Mouse (Mus musculus) kidney, postnatal 10 days (tissue): ENCODE measurements at regions not wholly inside any gene's neighbourhood (a gene's known extent, or its start where the extent isn't known, plus 50 kb on each side); places are given as distances from the start of the nearest gene placed in this dataset.

Source experiments
- DNase-seq: peaks from one replicate; pipeline ENCODE4 v3.0.0; 2021; ENCODE audit warnings: mixed read lengths

DNA sequence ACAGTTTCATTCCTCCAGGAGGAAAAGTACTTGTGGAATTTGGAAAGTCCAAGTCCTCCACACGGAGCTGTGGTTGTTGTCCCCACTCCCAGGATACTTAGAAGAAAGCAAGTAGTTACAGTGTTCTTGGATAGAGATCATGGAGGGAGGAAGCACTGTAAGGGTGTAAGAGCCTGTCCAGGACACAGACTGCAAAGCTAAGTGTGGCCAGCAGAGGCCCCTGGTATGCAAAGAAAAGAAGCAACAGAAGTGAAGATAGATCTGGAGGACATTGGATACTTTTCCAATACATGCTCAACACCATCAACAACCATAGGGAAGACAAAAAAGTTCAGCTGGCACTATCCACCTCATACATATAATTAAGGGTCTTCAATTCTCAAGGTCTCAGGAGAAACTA, 197.4 kb downstream of the Meis1 start:
- peak; percentile 38 for DNase-seq

DNA sequence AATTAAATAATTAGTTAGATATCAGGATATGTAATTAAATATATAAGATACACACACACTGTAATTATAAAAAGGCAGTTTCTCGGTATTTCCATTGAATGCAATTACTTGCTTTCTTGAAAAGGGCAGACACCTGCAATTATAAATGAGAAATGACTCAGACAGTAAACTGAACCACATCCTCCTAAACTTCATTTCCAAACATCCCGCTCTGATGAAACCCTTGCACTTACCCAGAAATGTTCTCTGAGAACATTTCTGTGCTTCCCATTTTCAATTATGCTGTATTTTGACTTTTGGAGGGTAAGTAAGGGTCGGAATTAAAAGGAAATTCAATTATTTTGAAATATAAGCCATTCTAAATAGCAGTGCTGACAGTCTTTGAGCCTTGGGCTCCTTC, 204.7 kb downstream of the Meis1 start:
- DNase-seq: no peak

DNA sequence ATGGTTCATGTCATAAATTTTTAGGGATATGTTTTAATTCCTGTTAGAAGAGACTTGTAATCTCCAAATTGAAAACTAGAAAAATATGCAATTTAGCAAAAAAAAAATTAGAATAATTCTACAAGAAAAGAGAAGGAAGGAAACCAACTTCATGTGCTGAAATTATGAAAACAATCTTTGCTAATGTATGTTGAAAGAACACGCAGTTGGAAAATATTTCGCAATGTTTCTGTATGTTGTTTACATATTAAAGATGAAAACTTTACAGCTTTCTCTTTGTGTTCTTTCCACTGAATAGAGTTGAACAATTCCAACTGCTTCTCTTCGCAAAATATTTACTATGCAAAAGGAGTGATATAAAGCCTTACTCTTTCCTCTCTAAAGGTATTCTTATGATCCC, 251.3 kb downstream of the Meis1 start:
- no peak for DNase-seq

DNA sequence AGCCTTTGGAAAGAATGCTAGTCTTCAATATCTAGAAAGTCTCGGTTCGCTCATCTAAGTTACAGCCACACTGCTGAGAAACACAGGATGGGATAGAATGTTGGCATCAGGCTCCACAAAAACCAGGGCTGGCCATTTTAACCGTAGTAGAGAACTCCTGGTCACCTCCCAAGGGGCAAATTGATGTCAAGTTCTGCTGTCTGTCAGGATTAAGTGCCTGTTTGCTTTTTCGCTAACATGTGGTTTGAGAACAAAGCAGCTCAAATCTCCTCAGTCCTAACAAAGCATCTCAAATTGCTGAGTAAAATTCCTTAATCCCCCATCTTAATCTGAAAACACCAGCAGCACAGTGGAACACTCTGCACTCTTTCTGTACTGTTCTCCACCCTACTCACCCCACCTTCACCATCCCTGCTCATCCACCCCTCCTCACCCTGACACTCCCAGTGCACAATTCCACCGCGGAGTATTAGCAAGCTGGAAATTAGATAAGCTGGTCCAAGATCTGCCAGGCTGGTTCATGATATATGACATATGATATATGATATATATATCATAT, 252.2 kb downstream of the Meis1 start:
- DNase-seq: no peak

DNA sequence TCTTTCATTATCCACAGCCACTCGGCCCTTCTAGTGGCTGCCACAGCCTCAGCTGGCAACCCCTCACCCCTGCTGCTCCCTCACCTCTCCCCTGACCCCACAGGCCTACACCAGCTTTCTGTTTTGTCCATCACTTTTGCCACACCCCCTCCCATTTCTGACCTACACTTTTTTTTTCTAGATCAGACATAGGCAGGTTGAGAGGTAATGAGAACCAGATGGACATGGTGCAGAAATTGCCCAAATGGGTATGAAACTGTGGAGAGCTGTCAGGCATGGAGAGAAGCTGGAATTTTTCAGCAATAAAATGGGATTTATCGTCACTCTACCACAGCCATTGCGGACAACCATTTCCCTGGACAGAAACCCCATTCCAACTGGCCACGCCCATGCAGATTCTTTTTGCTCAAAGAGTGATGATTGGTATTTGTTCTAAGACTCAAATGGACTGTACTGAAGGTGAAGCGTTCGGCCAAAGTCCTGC, 260.2 kb downstream of the Meis1 start:
- DNase-seq: peak; percentile 36

DNA sequence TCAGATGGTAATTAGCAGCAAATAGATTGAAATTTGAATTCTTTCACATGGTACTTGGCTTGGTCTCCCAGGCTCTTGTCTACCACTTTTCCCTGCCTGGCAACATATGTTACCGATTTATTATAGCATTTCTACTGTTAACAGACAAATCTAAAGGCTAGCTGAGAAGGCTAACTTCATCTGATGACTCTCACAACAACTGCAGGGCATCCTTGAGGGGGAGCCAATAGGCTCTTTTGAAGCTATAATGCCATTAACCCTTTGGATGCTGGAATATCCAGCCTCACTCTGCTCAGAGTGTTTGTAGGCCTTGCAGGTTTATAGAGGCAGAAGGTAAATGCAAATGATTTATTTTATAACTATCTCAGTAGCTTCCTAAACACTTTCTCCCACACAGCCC, 262.2 kb downstream of the Meis1 start:
- DNase-seq: no peak

DNA sequence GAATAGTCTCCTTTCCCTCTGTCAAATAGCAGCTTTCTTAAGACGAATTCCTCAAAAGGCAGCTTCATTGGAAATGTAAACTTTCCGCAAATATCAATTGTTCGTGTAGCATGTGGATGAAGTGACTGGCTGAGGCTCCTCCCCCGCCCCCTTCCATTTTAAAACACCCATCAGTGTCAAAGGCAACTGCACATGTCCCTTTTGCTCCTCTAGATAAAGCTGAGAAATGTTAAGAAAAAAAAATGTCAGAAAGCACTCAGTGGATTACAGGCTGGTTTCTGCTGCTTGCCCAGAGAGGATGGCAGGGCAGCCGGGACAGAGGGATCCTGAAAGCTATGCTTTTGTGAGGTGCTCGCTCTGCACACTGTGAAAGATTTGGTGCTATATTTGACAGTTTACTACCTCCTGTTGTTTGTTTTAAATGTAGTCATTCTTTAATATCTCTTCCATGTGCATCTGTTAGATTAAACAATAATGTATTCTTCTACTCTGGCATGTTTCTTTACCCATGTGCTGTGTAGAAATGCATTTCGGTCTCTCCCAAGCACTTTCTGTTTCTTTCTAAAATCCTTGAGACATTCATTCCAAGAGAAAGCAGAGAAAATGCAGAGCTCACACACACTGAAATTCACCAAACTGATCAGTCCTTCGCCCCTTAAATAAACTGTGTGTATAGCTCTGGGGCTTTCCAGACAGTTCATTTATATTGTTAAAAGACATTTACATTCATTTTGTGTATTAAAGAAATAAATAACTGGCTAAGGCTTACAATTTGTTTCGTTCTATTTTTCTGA, 263.9 kb downstream of the Meis1 start:
- DNase-seq: peak; percentile 40

DNA sequence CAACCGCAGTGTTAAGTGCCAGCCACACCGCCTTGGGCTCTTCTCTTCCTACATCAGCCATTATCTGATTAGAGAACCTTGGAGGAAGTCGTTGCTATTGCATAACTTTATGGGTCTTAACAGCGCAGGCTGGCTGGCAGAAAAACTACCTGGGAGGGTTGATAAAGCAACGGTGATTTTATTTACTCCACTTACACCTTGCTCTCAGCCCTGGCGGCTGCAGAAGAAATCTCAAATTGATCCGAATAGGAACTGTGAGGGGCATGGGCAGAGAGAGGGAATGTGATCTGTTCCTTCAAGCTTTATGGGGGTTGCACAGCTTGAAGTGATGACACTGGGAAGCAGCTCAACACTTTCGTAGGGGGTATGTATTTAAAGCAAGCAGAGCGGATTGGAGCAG, 264.9 kb downstream of the Meis1 start:
- DNase-seq: no peak

DNA sequence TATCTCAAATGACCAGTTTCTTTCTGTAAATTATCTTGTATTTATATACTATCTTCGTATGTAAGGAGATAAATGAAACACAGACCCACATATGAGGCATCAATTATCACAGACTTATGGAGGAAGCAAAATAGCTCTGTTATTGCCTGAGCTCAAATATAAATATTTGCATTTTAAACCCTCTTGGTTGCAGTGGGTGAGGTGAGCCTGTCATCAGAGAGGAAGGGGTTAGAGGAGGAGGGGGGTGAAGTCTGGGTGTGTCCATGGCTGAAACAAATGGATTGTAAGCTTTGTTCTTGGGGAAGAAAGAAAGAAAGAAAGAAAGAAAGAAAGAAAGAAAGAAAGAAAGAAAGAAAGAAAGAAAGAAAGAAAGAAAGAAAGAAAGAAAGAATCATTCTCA, 265.5 kb downstream of the Meis1 start:
- no peak for DNase-seq

DNA sequence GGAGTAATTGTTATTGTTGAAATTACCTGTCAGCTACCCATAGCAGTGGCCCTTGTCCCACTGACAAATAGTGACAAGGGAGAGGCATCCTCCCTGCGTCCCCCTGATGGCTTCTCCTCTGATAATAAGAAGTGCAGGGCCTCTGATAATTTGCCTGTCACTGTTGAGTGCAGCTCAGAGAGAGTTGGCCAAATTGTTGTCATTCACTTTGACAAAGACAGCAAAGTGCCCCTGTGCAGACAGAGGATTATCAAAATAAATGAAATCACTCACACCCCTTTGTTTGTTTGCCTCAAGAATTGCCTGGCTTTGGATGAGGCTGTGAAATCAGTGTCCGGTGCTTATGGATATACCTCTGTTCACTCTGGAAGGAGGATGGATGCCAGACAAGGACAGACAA, 266.3 kb downstream of the Meis1 start:
- no peak for DNase-seq

DNA sequence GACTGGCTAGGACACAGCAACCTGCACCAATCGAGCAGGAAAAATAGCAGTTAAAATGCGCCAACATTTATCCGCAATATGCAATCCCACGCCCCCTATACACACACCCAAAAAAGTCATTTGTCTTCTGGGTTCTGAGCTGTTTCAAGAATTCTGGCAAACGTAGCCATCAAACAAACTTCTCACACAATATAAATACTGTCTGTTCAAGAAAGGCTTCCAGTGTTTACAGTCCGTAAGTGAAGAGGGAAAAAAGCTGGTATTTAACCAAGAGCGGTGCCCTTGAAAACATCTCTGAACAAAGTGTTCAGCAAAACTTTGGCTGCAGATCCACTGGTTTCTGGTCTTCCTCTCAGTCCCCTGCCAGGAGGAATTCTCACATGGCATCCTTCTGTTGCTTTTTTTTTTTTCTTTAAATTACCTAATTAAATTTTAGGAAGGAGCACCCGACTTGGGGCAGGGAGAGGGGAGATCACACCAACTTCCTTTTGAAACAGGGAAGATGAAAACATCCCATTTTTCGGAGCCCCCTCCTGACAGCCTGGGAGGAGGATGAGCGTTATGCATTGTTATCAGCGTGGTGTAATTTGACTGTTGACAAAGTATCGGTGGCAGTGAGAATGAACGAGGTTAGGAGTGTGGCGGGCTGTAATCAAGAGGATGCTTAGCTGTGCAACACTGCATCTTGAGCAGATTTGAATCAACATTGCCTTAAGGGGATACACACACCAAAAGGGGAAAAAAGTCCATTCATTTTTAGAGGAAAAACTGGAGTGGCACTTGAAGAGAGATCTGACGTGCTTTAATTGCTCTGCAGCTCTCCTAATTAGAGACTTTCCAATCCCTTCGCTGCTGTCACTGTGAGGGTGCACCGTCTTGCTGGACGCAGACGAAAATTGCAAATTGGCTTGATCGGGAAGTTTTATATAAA, 267.6 kb downstream of the Meis1 start:
- no peak for DNase-seq

DNA sequence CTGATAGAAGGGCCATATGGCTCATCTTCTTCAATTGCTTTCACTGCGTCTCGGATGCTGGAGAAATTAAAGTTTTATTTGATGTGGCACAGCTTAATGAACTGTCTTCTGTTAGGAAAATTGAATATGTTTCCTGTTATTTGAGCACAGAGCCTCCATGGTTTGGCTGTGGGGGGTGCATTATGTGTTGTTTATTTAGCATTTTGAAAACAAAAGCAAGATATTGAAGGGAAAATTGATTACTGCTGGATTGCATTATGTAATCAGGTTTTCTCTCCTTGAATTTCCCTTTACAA, 268.8 kb downstream of the Meis1 start:
- DNase-seq: no peak

DNA sequence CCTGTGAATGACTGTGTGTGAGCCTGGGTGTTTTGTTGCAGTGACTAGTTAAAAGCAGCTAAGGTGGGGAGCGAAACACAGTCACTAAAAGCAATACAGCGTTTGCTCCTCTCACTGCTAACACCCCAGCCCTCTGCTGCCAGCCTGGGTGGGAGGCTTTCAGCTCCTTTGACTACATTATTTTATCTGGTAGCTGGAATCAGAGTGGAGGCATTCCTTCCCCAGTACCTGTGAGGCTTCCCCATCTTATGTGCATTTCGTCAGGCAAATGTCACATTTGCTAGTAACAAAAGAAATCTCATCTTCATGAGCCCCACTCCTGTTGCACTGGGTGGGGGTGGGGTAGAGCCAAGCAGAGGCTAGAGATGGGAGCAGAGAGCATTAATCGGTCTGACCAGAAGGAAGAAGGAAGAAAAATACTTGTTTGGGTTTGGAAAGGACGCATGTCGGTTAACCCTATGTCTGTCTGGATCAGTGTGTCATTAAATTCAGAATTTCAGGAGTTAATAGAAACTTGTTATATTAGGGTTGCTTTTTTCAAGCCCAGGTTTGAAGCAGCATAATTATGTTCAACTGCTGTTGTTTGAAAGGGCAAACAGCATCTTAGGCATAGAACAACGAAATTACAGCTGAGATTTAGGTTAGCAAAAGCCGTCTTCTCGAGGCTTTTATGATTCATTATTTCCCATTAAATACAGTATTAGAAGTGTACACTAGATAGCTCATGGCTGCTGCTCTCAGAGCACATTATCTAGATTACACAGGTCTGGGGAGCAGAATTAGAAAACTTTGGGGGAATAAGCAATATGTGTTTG, 269.3 kb downstream of the Meis1 start:
- no peak for DNase-seq

DNA sequence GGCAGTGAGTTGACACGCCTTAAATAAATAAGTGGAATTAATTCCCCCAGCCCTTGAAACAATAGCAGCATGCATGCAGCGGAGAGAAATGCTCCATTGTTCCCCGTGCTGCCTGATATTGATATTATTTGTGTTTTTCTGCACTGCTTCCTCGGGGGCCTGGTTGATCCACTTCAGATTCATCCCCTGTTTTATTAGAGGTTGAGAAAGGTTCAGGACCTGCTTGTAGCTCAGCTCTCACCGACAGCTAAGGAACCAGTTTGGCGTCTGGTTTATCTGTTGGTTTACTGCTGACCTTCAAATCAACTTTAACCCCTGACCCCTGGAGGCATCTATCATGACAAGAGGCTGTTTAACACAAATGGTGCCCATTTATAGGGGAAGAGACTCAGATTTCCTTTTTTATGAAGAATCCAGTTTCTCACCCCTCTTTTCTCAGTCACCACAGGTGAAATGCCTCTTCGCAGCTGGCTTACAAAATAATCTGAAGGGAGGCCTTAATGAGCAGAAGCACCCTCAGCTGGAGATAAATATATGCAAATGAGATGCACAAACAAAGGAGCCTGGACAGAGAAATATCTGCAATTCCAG, 270.8 kb downstream of the Meis1 start:
- DNase-seq: no peak

DNA sequence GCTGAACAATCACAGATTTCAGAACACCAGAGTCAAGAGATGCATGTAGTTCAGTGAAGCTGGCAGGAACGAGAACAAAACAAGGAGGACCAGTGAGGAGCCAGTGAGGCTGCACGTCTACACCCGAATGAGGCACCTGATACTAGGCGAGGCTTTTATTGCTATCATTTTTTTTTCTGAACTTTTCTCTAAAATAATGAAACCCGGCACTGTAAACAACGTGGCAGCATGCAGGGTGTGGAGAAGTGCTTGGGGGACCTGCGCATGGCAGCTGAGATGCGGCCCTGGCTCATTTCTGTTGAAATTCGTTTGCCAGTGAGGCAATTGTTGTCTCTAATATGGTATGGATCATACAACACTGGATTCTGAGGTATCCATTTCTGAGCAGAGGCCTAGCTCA, 271.4 kb downstream of the Meis1 start:
- no peak for DNase-seq

DNA sequence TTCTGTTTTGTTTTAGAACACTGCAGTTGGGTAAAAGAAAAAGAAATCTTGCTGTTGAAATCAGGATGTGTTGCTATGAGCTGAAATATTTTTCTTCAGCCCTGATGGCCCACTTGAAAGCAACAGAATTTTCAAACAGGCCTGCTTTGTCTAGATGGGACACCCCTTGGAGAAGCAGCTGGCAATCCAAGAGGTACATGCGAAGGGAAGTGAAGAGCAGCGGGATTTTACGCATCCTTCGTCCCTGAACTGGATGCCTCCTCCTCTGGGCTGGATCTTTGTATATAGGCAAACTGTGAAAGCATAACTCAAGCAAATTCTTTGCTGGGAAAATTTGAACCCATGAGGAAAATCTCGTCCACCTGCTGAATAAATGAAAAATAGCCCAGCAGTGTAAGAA, 272.3 kb downstream of the Meis1 start:
- no peak for DNase-seq

DNA sequence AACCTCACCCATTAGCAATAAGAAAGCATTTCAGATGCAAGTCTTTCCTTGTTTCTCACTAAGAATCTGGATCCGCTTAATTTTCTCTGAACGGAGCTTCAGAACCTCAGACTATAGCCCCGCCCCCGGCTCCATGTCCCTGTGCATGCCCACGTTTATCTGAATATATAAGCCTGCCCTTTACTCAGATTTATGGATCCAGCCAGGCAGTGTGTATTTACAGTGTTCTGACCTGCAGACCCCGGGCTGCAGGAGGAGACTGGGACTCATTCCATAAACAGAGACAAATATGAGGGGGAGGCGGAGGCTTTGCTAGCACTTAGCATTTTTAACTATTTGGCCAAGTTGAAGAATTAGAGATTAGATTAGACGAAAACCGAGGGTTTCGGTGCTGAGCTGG, 272.9 kb downstream of the Meis1 start:
- peak; percentile 71 for DNase-seq

DNA sequence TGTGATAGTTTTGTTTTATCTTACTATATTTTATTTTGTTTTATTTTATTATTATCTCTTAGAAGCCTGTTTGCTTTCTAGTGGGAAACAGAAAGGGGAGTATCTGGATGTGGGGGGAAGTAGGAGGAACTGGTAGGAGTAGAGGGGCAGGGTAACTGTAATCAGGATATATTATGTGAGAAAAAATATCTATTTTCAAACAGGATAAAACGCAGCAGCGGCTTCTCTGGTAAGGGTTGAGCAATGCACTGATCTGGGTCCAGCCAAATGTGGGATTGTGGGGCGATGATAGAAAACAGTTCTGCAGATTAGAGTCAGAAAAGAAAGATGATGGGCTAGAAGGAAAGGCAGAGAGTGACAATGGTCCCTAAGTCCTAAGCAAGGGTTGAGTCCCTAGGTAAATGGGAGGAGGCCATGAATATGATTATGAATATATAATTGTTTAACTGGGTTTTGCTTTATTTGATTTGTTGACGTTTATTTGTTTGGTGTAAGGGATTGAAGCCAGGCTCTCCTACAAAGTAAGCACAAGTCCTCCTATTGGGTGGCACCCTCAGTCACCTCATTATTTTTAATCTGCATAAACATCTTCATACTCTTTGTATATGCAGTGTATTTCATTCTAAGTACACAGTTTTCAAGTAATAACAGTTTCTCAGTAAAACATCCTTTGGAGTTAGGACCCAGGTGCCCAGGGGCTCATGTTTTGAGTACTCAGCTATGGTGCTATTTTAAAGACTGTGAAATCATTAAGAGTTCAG, 283.7 kb downstream of the Meis1 start:
- no peak for DNase-seq

DNA sequence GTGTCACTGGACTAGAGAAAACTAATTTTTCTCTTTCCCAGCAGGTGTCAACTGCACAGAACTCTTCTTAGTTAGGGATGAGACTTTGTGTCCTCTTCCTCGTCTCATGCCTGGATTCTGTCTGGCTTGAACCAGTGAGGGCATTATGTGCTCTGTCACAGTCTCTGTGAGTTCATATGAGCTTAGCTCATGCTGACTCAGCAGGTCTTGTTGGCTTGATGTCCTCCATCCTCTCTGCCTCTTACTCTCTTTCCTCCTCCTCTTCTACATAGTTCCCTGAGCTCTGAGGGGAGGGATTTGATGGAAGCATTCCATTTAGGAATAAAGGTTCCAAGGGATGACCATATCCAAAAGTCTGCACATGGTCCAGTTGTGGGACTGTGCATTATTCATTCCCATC, 284.7 kb downstream of the Meis1 start:
- no peak for DNase-seq

DNA sequence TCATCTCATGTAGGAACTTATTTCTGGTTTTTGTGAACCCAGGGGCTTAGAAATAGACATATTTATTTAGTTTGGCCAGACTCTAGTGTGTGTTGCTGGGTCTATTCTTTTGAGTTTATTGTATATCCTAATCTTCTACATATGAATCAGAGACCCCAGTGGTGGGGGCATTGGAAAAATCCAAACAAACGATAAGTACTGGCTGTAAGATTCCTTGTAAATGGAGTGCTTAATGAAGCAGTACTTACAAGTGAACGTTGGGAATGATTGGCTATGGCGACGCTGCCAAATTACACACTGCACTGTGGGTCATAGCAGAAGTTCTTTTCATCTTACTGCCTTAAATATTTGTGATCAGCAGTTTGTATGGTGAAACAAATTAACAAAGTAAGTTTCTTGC, 289.0 kb downstream of the Meis1 start:
- no peak for DNase-seq

DNA sequence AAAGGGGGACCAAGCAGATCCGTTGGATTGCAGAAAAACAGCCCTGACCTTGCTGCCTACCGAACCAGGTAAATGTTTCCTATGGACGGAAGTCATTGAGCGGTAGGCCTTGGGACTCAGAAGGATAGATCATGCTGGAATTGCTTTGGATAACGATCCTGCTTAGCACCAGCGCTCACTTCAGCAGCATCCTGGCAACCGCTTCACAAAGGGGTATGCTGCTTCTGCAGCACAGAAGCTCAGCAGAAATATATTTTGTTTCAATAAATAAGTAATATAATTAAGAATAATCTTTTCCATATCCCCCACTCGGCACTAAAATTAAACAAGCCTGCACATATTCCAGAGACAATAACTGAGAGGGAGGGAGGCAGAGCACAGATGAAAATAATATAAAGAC, 296.0 kb downstream of the Meis1 start:
- no peak for DNase-seq

DNA sequence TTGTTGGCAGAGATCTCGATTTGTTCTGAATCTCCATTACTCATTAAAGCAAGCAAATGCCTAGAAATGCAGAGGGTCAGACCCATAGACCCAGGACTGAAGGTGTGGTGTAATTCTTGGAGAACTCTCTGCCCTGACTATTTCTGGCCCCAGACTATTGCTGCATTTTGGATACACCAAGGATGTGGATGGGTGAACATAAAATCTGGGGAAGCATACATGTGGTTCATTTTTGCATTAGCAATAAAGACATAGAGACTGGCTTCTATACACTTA, 303.0 kb downstream of the Meis1 start:
- no peak for DNase-seq
